Mouse (Mus musculus) hindbrain, embryonic 12.5 days (tissue): ENCODE results near the gene Tbce. TPM values are rescaled to one million over a fixed set of nuclear protein-coding genes. Genes with fewer than 3 reads are reported as not detected.

Experiments
- ATAC-seq: fragments of 200-750 bp; cut with Nextera tagmentation; 2 replicates; pipeline ENCODE4 v1.8.0; 2017; ENCODE audit warnings: moderate TSS enrichment; ENCODE audit not compliant: low FRiP score
- H3K27ac ChIP-seq: fragments of 300-500 bp; sonication (generic); 2 replicates; pipeline ENCODE4 v1.5.1; 2016; ENCODE audit warnings: mild to moderate bottlenecking
- H3K27me3 ChIP-seq: fragments of 300-500 bp; sonication (generic); 2 replicates; pipeline ENCODE4 v1.6.1; 2016; ENCODE audit warnings: mild to moderate bottlenecking
- H3K36me3 ChIP-seq: fragments of 300-500 bp; sonication (generic); 2 replicates; pipeline ENCODE4 v1.6.1; 2016; ENCODE audit warnings: mild to moderate bottlenecking
- H3K4me1 ChIP-seq: fragments of 300-500 bp; sonication (generic); 2 replicates; pipeline ENCODE4 v1.6.1; 2016
- H3K4me2 ChIP-seq: fragments of 300-500 bp; sonication (generic); replicated peaks from 2 replicates; pipeline ENCODE4 v1.6.1; 2016; ENCODE audit warnings: mild to moderate bottlenecking
- H3K4me3 ChIP-seq: fragments of 300-500 bp; sonication (generic); 2 replicates; pipeline ENCODE4 v1.5.1; 2016; ENCODE audit warnings: mild to moderate bottlenecking
- H3K9ac ChIP-seq: fragments of 300-500 bp; sonication (generic); 2 replicates; pipeline ENCODE4 v1.6.1; 2016; ENCODE audit warnings: mild to moderate bottlenecking, moderate library complexity
- H3K9me3 ChIP-seq: fragments of 300-500 bp; sonication (generic); replicated peaks from 2 replicates; pipeline ENCODE4 v1.6.1; 2016; ENCODE audit warnings: mild to moderate bottlenecking
- WGBS: fragments of 180-500 bp; shearing (Covaris S2); methylation state at CpG from one replicate; pipeline ENCODE4 v1.1.7; 2016; 5-methylcytosine and 5-hydroxymethylcytosine counted together
- polyA plus RNA-seq: library from polyadenylated mRNA; unstranded; fragments of >200 nt; fragmentation: Nextera tagmentation; extraction: Ambion mirVana; gene quantifications from 2 replicates; pipeline ENCODE4 v1.2.1, GENCODE M21; 2016

The Tbce gene
- 78.7 and 86.3 TPM in 2 replicates for polyA plus RNA-seq

DNA sequence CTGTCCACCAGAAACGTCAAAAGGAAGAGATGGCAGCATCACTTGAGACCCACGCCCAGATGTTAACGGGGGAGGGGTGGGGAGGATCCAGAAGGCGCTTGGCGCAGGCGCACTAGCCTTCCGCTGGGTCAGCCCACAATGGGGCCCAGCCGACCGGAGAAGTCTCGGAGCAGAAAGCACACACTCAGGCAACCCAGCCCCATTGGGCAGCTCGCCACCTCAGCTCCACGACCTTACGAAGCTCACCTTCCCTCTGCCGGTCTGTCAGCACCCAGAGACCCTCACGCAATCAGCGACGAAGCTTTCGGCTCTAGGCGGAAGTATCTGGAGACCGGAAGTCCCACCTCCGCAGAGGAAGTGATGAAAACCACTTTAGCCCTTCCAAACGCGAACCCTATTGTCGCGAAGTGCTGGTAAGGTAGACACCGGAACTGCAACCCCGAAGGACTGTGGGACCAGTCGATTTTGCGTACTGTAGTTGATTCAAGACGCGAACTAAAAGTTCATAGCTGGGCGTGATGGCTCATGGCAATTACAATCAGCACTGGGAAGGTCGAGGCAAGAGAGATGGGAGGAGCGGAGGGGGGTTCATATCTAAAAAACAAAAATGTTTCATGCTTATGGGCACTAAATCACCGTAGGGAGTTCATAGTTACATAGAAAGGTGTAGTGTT, at the start of gene Tbce:
TSS of gene Tbce (minus strand) at position 347 of the 674 bp plus-strand sequence.
- no peaks in the 10 kb centered on the region for H3K36me3 ChIP-seq
- peaks cover 12% of the 10 kb centered on the region for H3K4me1 ChIP-seq
- H3K27me3 ChIP-seq = no peaks in the 10 kb centered on the region
- peak within 1 kb of the TSS; percentile 72 for H3K4me3 ChIP-seq
- ATAC-seq = peak; percentile 98
- 1% methylated on average over 35 of the region's 35 CpGs for WGBS
- H3K9ac ChIP-seq = peak within 1 kb of the TSS; percentile 87
- H3K4me2 ChIP-seq = peak within 1 kb of the TSS; percentile 90
- peak within 1 kb of the TSS; percentile 98 for H3K27ac ChIP-seq
- no peaks in the 10 kb centered on the region for H3K9me3 ChIP-seq

DNA sequence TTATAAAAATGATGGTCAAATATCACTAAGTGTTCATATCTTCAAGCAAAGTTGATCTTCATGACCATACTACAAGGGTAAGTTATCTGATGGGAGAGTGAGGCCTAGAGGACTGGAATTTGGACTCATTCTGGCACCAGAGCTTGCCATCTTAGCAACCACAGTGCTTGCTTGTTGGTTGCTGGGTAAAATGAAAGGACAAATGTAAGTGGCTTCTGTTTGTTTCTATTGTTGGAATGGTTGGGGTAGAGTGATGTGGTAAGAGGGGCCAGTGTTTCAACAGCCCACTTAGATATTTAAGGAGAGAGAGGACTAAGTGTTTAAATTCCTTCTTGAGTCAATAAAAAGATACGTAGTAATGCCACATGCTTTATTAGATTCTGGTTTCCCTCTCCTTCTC, 49.2 kb upstream of the Tbce start:
- no peak overlapping the region for H3K4me2 ChIP-seq
- H3K36me3 ChIP-seq = 0 out of 2 replicates have a peak, but pooled peaks cover 3% of the 10 kb centered on the region
- H3K27me3 ChIP-seq = no peaks in the 10 kb centered on the region
- ATAC-seq = no peak
- H3K9ac ChIP-seq = no peak overlapping the region
- H3K4me3 ChIP-seq = no peak overlapping the region
- no peak overlapping the region for H3K27ac ChIP-seq
- WGBS = 95% methylated on average over 1 of the region's 1 CpGs
- no peaks in the 10 kb centered on the region for H3K9me3 ChIP-seq
- H3K4me1 ChIP-seq = no peaks in the 10 kb centered on the region

DNA sequence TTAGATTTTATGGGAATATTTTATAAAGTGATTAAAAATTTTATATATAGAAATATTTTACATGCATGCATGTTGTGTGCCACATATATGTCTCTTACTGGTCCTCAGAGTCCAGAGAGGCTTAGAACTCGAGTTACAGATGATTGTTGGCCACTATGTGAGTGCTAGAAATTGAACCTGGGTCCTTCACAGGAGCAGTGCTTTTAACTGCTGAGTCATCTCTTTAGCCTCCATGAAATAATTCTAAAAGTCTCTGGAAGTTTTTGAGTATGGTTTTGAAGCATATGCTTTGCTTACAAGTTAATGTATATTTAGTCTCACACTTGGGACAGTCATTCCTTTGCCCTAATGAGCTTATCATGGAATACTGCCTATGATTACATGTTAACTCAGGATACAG, 35.9 kb upstream of the Tbce start:
- Histone ChIP-seq H3K4me1 (no peaks in the 10 kb centered on the region), H3K9me3 (no peaks in the 10 kb centered on the region), H3K27ac (no peak overlapping the region), H3K4me3 (no peak overlapping the region), H3K4me2 (no peak overlapping the region), H3K36me3 (no peaks in the 10 kb centered on the region), H3K27me3 (no peaks in the 10 kb centered on the region), H3K9ac (no peak overlapping the region)
- no peak for ATAC-seq
- WGBS = 93% methylated on average over 1 of the region's 1 CpGs

DNA sequence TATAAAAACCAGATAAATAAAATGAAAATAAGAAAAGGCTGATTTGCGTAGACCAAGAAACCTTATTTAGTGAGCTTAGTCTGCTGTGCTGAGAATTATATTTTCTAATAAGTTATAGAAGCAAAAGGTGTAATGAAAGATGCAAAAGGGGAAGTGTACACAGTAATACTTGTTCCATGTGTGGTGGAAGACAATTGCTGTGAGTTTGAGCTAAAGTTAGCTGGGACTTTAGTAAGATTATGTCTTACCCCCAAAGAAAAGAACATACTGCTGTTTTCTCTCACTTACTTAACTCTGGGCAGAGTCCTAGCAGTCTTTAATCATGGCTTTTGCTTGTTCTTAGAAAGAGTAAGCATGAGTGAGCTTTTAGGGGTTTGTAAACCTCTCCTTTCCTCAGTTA, 34.9 kb upstream of the Tbce start:
- ATAC-seq = no peak
- WGBS = 100% methylated on average over 1 of the region's 1 CpGs
- no peak overlapping the region for H3K4me3 ChIP-seq
- H3K9ac ChIP-seq = no peak overlapping the region
- H3K4me2 ChIP-seq = no peak overlapping the region
- H3K27ac ChIP-seq = no peak overlapping the region
- H3K9me3 ChIP-seq = no peaks in the 10 kb centered on the region
- no peaks in the 10 kb centered on the region for H3K36me3 ChIP-seq
- no peaks in the 10 kb centered on the region for H3K4me1 ChIP-seq
- no peaks in the 10 kb centered on the region for H3K27me3 ChIP-seq

DNA sequence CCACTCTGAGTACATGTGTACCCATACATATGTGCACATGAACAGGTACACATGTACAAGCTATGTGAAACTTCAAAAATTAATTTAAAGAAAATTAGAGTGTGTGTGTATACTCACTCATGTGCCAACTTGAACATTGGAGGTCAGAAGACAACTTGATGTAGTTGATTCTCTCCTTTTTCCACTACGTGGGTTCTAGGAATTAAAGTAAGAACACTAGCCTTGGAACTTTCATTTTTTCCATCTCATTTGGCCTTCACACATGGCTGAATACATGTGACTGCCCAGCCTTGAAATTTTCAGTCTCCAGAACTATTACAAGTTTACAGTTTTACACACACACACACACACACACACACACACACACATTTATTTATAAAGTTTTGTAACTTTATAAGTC, 29.9 kb upstream of the Tbce start:
- no peak for ATAC-seq
- H3K4me2 ChIP-seq = no peak overlapping the region
- WGBS = 86% methylated on average over 1 of the region's 1 CpGs

DNA sequence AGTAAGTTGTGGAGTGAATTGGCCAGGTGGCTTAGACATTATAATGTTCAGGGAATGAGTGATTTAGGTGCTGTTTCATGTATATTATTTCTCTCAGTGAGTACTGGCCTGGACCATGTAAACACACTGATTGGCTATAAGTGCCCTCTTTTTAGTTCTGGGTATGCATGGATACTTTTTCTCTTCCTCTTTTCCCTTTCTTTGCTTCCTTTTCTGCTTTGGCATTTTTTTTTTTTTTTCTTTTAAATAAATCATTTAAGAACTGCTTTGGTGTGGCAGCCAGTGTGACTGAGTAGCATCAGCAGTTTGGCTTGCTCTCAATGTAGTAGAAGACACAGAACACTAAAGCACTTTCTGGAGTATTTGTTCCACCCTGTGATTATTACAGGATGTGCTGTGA, 28.6 kb upstream of the Tbce start:
- ATAC-seq = no peak
- no peaks in the 10 kb centered on the region for H3K9me3 ChIP-seq
- no peaks in the 10 kb centered on the region for H3K27me3 ChIP-seq
- H3K4me1 ChIP-seq = peaks cover 16% of the 10 kb centered on the region
- no peak overlapping the region for H3K4me3 ChIP-seq
- H3K9ac ChIP-seq = no peak overlapping the region
- no peak overlapping the region for H3K4me2 ChIP-seq
- no peak overlapping the region for H3K27ac ChIP-seq
- H3K36me3 ChIP-seq = peaks cover 6% of the 10 kb centered on the region; the same call in 1 of the 2 replicates

More for the DNA sequence above, 29.9 kb upstream of the Tbce start:
- Histone ChIP-seq H3K27ac (no peak overlapping the region), H3K4me1 (peaks cover 16% of the 10 kb centered on the region), H3K27me3 (no peaks in the 10 kb centered on the region), H3K4me3 (no peak overlapping the region), H3K9ac (no peak overlapping the region), H3K36me3 (peaks cover 6% of the 10 kb centered on the region; the same call in 1 of the 2 replicates), H3K9me3 (no peaks in the 10 kb centered on the region)

DNA sequence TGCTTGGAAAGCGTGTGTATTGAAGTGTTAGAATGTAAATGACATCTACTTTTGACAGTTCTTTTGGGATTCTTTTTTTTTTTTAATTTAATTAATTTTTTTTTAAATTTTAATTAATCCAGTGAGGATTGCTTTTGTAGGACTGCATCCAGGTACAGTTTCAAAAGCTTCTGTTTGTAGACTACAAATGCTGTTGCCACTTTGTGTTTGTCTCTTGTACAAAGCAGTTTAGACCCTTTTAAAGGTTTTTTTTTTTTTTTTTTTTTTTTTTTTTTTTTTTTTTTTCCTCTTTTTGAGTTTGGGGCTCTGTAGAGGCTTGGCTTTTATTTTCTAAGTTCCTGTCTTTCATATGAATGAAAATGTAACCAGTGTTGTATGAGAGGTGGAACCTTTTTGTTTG, 26.3 kb upstream of the Tbce start:
- H3K36me3 ChIP-seq = peaks cover 6% of the 10 kb centered on the region; the same call in 1 of the 2 replicates
- WGBS = 81% methylated on average over 1 of the region's 1 CpGs
- no peak overlapping the region for H3K4me2 ChIP-seq
- no peak overlapping the region for H3K27ac ChIP-seq
- no peak overlapping the region for H3K4me3 ChIP-seq
- no peak overlapping the region for H3K9ac ChIP-seq
- H3K4me1 ChIP-seq = peaks cover 26% of the 10 kb centered on the region
- H3K9me3 ChIP-seq = no peaks in the 10 kb centered on the region
- H3K27me3 ChIP-seq = no peaks in the 10 kb centered on the region
- ATAC-seq = no peak

DNA sequence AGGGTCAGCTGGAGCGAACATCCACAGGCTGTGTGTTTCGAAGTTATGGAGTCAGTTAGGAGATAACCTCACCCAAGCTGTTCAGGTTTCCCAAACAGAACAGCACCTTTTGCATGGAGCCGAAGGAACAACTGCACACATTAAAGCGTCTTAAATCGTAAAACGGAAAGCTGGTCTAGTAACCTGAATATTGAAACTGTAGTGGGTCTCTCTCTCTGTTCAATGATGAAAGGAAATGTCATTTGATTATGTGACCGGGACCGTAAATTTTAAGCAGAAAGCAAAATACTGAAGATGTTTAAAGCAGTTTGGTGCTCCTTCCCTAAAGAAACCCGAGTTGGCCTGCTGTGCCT, 25.6 kb upstream of the Tbce start:
- no peak for ATAC-seq
- peak overlapping the region; percentile 97 for H3K27ac ChIP-seq
- H3K27me3 ChIP-seq = no peaks in the 10 kb centered on the region

DNA sequence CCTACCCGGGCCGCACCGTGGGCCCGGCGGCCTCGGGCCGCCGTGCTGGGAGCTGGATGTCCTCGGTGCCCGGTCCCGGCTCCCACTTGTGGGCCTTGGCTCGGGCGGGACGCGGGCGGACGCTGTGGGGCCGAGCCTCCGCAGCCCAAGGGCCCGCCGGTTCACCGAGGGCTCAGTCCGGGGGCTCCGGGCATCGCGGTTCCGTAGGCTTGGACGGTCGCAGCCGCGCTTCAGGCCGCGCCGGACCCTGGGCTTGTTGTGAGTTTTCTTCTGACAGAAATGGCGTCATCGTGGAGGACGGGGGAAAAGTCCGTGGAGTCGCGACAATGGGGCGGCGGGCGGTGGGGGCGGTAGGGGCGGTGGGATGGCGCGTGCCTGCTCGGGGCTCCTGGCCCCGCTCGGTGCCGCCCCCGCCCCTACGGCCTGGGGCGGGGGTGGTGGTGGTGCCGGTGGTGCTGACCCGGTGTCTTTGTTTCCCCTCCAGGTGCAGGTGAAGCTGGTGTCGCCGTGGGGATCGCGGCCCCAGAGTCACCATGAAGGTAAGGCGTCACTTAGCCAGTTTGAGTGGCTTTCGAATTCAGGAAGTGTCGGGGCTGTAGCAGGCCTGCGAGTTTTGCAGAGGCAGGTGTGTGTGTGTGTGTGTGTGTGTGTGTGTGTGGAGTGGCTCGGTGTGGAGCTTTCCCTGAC, 25.0 kb upstream of the Tbce start:
- under 1% methylated on average over 56 of the region's 65 CpGs for WGBS
- no peaks in the 10 kb centered on the region for H3K9me3 ChIP-seq
- ATAC-seq = no peak
- peak overlapping the region; percentile 78 for H3K4me2 ChIP-seq
- H3K9ac ChIP-seq = peak overlapping the region; percentile 99
- H3K4me1 ChIP-seq = peaks cover 29% of the 10 kb centered on the region
- H3K27ac ChIP-seq = peak overlapping the region; percentile 97
- H3K27me3 ChIP-seq = no peaks in the 10 kb centered on the region
- H3K4me3 ChIP-seq = peak overlapping the region; percentile 100
- peaks cover 6% of the 10 kb centered on the region; the same call in 1 of the 2 replicates for H3K36me3 ChIP-seq

More for the DNA sequence above, 25.6 kb upstream of the Tbce start:
- 24% methylated on average over 9 of the region's 9 CpGs for WGBS
- peaks cover 6% of the 10 kb centered on the region; the same call in 1 of the 2 replicates for H3K36me3 ChIP-seq
- H3K4me3 ChIP-seq = peak overlapping the region; percentile 100
- no peaks in the 10 kb centered on the region for H3K9me3 ChIP-seq
- peak overlapping the region; percentile 78 for H3K4me2 ChIP-seq
- peaks cover 29% of the 10 kb centered on the region for H3K4me1 ChIP-seq
- peak overlapping the region; percentile 99 for H3K9ac ChIP-seq

DNA sequence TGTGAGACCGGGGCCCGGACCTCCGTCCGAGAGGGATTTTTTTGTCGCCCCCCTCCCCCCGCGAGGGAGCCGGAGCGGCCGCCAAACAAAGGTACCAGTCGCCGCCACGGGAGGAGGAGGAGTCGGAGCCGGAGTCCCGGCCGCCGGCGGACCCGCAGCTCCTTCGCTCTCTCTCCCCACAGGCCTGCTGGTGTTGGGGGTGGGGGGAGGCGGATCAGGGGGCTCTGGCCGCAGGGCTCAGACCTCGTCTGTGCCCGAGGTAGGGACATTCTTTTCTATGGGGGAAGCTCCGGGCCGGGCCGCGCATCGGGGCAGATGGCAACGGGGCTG, 24.5 kb upstream of the Tbce start:
- ATAC-seq = peak; percentile 56
- H3K9me3 ChIP-seq = no peaks in the 10 kb centered on the region
- peaks cover 29% of the 10 kb centered on the region for H3K4me1 ChIP-seq
- peak overlapping the region; percentile 100 for H3K4me3 ChIP-seq
- H3K36me3 ChIP-seq = peaks cover 11% of the 10 kb centered on the region; the same call in 1 of the 2 replicates
- peak overlapping the region; percentile 99 for H3K9ac ChIP-seq
- H3K27me3 ChIP-seq = no peaks in the 10 kb centered on the region
- peak overlapping the region; percentile 97 for H3K27ac ChIP-seq
- WGBS = 0% methylated on average over 15 of the region's 31 CpGs
- H3K4me2 ChIP-seq = peak overlapping the region; percentile 78

DNA sequence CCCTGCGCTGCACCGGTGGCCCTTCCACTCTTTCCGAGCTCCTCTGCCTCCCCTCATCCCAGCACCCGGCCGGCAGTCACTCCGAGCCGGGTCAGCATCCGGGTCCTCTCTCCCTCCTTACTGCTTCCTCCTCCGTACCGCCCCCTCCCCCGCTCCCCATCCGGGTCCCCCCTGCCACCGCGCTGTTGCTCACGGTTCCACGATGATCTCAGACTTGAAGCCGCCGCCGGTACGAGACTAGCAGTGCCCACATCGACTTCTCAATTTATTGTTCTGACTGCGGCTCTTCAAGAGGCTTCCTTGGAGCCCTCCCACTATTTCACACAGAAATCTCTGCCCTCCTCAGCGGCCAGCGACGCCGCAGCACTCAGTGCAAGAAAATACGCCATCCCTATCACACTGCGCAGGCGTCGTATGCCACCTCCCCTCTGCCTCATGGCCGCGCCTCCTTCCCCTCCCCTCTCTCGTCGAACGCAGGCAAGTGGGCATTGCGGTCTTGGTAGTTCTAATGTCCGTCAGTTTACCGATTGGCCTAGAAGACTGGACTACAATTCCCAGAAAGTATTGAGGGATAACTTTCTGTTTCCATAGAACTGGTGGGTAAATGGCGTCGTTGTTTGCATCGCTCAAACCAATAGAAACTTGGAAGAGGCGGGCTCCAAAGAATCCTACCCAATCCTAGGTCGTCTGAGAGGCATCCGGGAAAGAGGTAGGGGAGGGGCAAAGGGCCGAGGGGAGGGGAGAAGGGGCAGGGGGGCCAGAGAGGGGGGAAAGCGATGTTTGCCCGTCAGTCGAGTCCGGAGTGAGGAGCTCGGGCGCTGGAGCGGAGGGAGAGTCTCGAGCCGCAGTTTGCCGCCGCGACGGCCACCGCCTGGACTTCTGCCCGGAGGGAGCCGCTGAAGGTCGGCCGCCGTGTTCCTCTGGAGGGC, 23.8 kb upstream of the Tbce start, which contains the start of the genes Arid4b and Ggps1:
TSS of gene Arid4b (plus strand) at position 220 of the 929 bp plus-strand sequence.
TSS of gene Ggps1 (minus strand) at position 476 of the 929 bp plus-strand sequence.
- WGBS = under 1% methylated on average over 59 of the region's 64 CpGs
- Histone ChIP-seq H3K9ac (peak within 1 kb of the TSS; percentile 99), H3K9me3 (no peaks in the 10 kb centered on the region), H3K36me3 (peaks cover 12% of the 10 kb centered on the region; the same call in 1 of the 2 replicates), H3K4me3 (peak within 1 kb of the TSS; percentile 100), H3K27ac (peak within 1 kb of the TSS; percentile 97), H3K4me2 (peak within 1 kb of the TSS; percentile 78), H3K27me3 (no peaks in the 10 kb centered on the region), H3K4me1 (peaks cover 29% of the 10 kb centered on the region)
- peak; percentile 98 for ATAC-seq
